Mouse (Mus musculus) liver, postnatal 0 days (tissue): ENCODE data around the gene Best1. TPM values are rescaled to one million over a fixed set of nuclear protein-coding genes. Genes with fewer than 3 reads are reported as not detected.
A peak's percentile ranks its signal among the peaks of the same experiment; 100 is the strongest.

ENCODE experiments used
- ATAC-seq: fragments of 200-750 bp; cut with Nextera tagmentation; 2 replicates; pipeline ENCODE4 v1.8.0; 2017; ENCODE audit warnings: mild to moderate bottlenecking, moderate library complexity
- DNase-seq: peaks from one replicate; pipeline ENCODE4 v3.0.0-alpha.2; 2016
- H3K27ac ChIP-seq: fragments of 300-500 bp; sonication (generic); 2 replicates; pipeline ENCODE4 v1.5.1; 2014; ENCODE audit warnings: antibody characterized with exemption, moderate library complexity, mild to moderate bottlenecking, low read depth
- H3K27me3 ChIP-seq: fragments of 300-500 bp; sonication (generic); 2 replicates; pipeline ENCODE4 v1.6.1; 2014; ENCODE audit warnings: low read length, control low read depth, mixed read lengths; ENCODE audit not compliant: insufficient read depth
- H3K36me3 ChIP-seq: fragments of 300-500 bp; sonication (generic); replicated peaks from 2 replicates; pipeline ENCODE4 v1.6.1; 2014; ENCODE audit warnings: mild to moderate bottlenecking, control low read depth, low read length, moderate library complexity, mixed read lengths; ENCODE audit not compliant: insufficient read depth
- H3K4me1 ChIP-seq: fragments of 300-500 bp; sonication (generic); 2 replicates; pipeline ENCODE4 v1.6.1; 2014; ENCODE audit warnings: antibody characterized with exemption, mild to moderate bottlenecking, control low read depth; ENCODE audit not compliant: insufficient read depth
- H3K4me2 ChIP-seq: fragments of 300-500 bp; sonication (generic); 2 replicates; pipeline ENCODE4 v1.6.1; 2014; ENCODE audit warnings: low read depth, mild to moderate bottlenecking, low read length, moderate library complexity, mixed read lengths
- H3K4me3 ChIP-seq: fragments of 300-500 bp; sonication (generic); 2 replicates; pipeline ENCODE4 v1.5.1; 2014; ENCODE audit warnings: low read depth, low read length
- H3K9ac ChIP-seq: fragments of 300-500 bp; sonication (generic); replicated peaks from 2 replicates; pipeline ENCODE4 v1.6.1; 2014; ENCODE audit warnings: mild to moderate bottlenecking, moderate library complexity
- H3K9me3 ChIP-seq: fragments of 300-500 bp; sonication (generic); 2 replicates; pipeline ENCODE4 v1.6.1; 2016; ENCODE audit warnings: mild to moderate bottlenecking, control low read depth, low read length, mixed read lengths
- CTCF ChIP-seq: sonication (generic); IDR thresholded peaks from 2 replicates; pipeline ENCODE4 v1.5.1; 2016; ENCODE audit warnings: antibody characterized with exemption, low read depth
- EP300 ChIP-seq: IDR thresholded peaks from 2 replicates; pipeline ENCODE4 v1.6.1; 2016; ENCODE audit warnings: antibody characterized with exemption, low read depth, mild to moderate bottlenecking
- WGBS: fragments of 180-500 bp; shearing (Covaris S2); extraction: QIAGEN DNeasy Blood & Tissue Kit; methylation state at CpG from one replicate; pipeline ENCODE4 v1.1.7; 2014; ENCODE audit not compliant: insufficient replicate concordance; 5-methylcytosine and 5-hydroxymethylcytosine counted together
- polyA plus RNA-seq: library from polyadenylated mRNA; unstranded; fragments of >200 nt; fragmentation: Nextera tagmentation; extraction: Ambion mirVana; gene quantifications from 2 replicates; pipeline ENCODE4 v1.2.1, GENCODE M21; 2015

Gene Best1
- polyA plus RNA-seq, 1 experiment from 2014 or later: 0.13 TPM

DNA sequence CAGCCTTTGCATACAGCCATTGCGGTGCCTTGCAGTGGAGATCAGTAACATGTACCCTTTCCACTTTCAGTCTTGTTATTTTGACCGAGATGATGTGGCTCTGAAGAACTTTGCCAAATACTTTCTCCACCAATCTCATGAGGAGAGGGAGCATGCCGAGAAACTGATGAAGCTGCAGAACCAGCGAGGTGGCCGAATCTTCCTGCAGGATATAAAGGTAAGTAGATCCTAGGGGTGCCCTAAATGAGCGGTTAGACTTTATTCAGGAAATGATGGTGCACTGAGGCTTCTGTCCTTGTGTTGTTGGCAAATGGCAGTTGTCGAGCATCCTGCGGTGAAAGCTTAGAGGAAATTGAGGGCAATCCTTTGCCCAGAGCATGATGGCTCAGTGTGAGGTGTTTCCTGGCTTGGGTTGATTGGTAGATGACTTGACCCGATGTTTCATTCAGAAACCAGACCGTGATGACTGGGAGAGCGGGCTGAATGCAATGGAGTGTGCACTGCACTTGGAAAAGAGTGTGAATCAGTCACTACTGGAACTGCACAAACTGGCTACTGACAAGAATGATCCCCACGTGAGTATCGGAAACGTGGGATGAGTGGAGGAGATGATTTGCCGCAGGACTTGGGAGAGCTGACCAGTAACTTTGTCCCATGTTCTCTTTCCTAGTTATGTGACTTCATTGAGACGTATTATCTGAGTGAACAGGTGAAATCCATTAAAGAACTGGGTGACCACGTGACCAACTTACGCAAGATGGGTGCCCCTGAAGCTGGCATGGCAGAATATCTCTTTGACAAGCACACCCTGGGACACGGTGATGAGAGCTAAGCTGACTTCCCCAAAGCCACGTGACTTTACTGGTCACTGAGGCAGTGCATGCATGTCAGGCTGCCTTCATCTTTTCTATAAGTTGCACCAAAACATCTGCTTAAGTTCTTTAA, 17.1 kb downstream of the Best1 start:
- ATAC-seq: no peak
- peaks cover 32% of the 10 kb centered on the region for H3K36me3 ChIP-seq
- H3K4me3 ChIP-seq: peak overlapping the region; percentile 88
- no peaks in the 10 kb centered on the region for H3K27me3 ChIP-seq
- WGBS: 68% methylated on average over 20 of the region's 20 CpGs
- DNase-seq: peak; percentile 26
- peak overlapping the region; percentile 99 for H3K27ac ChIP-seq
- H3K4me2 ChIP-seq: peak overlapping the region; percentile 74
- H3K9me3 ChIP-seq: no peaks in the 10 kb centered on the region
- TF ChIP-seq CTCF (no peak), EP300 (no peak)
- H3K9ac ChIP-seq: peak overlapping the region; percentile 94
- H3K4me1 ChIP-seq: peaks cover 28% of the 10 kb centered on the region

DNA sequence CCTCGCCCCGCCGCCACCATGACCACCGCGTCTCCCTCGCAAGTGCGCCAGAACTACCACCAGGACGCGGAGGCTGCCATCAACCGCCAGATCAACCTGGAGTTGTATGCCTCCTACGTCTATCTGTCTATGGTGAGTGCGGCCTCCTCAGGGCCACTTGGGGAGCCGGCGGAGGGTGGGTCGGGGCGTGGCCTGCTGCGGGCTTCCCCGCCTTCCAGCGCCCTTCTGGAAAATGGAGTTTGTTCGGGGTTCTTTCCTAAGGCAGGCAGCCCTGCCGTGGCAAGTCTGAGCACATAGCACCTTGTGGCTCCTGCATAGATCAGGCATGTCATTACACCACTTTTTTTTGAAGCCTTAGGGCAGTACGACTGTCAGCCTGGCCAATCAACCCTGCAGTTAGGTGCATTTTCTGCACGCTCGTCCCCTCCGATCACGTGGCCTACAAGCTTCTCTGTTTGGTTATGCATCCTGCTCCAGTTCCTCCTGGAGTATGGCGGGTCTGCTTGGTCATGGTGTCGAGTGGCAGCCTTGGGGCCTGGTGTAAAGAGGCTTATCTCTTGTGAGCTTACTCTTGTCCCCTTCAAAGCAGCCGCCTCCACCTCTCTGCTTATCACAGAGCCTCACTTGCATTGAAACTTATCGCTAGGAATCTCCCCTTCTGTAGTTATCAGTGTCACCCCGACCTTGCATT, 18.4 kb downstream of the Best1 start:
- H3K27me3 ChIP-seq: no peaks in the 10 kb centered on the region
- 1% methylated on average over 29 of the region's 31 CpGs for WGBS
- H3K9ac ChIP-seq: peak overlapping the region; percentile 94
- ATAC-seq (peak; percentile 69), DNase-seq (peak; percentile 83)
- H3K4me1 ChIP-seq: peaks cover 42% of the 10 kb centered on the region
- H3K4me3 ChIP-seq: peak overlapping the region; percentile 88
- no peaks in the 10 kb centered on the region for H3K9me3 ChIP-seq
- H3K27ac ChIP-seq: peak overlapping the region; percentile 99
- H3K36me3 ChIP-seq: peaks cover 32% of the 10 kb centered on the region
- peak overlapping the region; percentile 74 for H3K4me2 ChIP-seq
- TF ChIP-seq EP300 (peak; percentile 94), CTCF (no peak)

DNA sequence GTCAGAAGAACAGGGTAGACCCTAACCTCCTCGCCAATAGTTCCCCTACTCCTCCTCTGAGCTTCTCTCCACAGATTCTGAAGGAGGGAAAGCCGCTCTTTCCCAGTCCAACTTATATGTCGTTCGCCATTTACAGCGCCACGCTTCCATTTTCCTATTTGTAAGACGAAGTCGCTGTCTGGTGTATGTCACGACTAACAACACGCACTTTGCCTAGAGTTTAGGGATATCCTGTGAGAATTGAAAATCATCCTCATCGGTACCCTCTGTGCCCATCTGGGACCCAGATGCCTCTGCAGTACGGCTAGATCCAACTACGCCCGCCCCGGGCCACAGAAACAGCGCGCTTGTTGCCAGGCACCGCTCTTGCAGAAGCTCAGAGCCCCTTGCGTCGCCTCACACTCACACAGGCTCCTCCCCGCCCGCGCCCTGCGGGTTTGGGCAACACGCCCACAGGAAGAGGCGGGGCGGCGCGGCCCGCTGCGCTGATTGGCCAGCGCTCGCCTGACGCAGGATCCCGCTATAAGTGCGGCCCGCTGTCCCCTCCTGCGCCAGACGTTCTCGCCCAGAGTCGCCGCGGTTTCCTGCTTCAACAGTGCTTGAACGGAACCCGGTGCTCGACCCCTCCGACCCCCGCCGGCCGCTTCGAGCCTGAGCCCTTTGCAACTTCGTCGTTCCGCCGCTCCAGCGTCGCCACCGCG, 19.1 kb downstream of the Best1 start:
- Histone ChIP-seq H3K4me3 (peak overlapping the region; percentile 88), H3K4me2 (peak overlapping the region; percentile 74), H3K36me3 (peaks cover 32% of the 10 kb centered on the region), H3K27me3 (no peaks in the 10 kb centered on the region), H3K4me1 (peaks cover 46% of the 10 kb centered on the region), H3K9me3 (no peaks in the 10 kb centered on the region), H3K27ac (peak overlapping the region; percentile 99), H3K9ac (peak overlapping the region; percentile 94)
- TF ChIP-seq EP300: peak; percentile 52; the same call in 1 of the 2 replicates
- no peak; the same call in 1 of the 2 replicates for TF ChIP-seq CTCF
- DNase-seq (peak; percentile 99), ATAC-seq (peak; percentile 90)
- under 1% methylated on average over 54 of the region's 59 CpGs for WGBS

DNA sequence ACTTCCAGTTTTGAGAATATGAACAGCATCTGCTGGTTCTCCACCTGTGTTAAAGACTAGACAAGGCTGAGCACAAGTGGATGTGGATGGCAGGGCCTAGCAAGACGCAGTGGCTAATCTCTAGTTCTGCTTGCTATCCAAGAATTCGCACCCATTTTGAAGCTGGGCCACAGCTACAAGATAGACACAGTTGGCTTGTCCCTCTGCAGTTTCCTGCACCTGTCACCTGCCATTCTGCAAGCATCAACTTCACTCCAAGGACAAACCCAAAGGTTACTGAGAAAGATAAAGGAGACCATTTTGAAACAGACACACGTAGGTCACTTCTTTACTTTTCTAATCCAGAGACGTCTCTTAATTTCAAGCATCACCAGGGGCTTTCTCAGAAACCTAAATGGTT, 19.8 kb downstream of the Best1 start:
- 69% methylated on average over 4 of the region's 4 CpGs for WGBS
- no peak for DNase-seq

DNA sequence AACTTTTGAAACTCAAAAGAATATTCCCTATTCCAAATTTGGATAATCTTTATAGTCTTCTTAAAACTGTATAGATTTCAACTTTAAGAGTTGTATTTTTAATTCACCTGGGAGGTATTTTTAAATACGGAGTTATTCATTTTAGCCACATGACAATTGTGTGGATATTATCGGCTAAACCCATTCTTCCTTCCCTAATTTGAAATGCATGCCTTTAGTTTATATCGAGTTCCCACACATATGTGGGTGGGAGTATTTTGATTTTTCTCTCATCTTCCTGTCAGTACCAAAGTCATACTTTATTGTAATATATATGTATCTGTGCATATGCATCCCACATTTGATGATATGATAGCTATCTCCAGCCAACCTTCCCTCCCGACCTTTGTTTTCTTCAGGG, 21.2 kb downstream of the Best1 start, which contains the start of gene Fth1:
Gene Fth1 (plus strand): TSS at position 341 of the 400 bp plus-strand sequence.
- peaks cover 65% of the 10 kb centered on the region for H3K4me1 ChIP-seq
- H3K4me3 ChIP-seq: peak within 1 kb of the TSS; percentile 88; the same call in 1 of the 2 replicates
- ATAC-seq (no peak), DNase-seq (no peak)
- peaks cover 20% of the 10 kb centered on the region for H3K36me3 ChIP-seq
- H3K27me3 ChIP-seq: no peaks in the 10 kb centered on the region
- 78% methylated on average over 4 of the region's 4 CpGs for WGBS
- H3K9me3 ChIP-seq: no peaks in the 10 kb centered on the region
- H3K27ac ChIP-seq: peak within 1 kb of the TSS; percentile 99
- peak within 1 kb of the TSS; percentile 74 for H3K4me2 ChIP-seq
- peak within 1 kb of the TSS; percentile 72; the same call in 1 of the 2 replicates for H3K9ac ChIP-seq
- TF ChIP-seq CTCF: no peak
- no peak for TF ChIP-seq EP300

More for the DNA sequence above, 19.8 kb downstream of the Best1 start:
- Histone ChIP-seq H3K27ac (peak overlapping the region; percentile 99), H3K4me2 (peak overlapping the region; percentile 74), H3K9me3 (no peaks in the 10 kb centered on the region), H3K27me3 (no peaks in the 10 kb centered on the region), H3K4me3 (peak overlapping the region; percentile 88), H3K9ac (peak overlapping the region; percentile 72), H3K36me3 (peaks cover 30% of the 10 kb centered on the region), H3K4me1 (peaks cover 53% of the 10 kb centered on the region)
- TF ChIP-seq EP300: no peak
- no peak for TF ChIP-seq CTCF
- no peak for ATAC-seq
